Mouse (Mus musculus) lung, postnatal 4 days (tissue): ENCODE measurements at regions not wholly inside any gene's neighbourhood (a gene's known extent, or its start where the extent isn't known, plus 50 kb on each side); places are given as distances from the start of the nearest gene placed in this dataset.

Source experiments
- DNase-seq, 2 experiments: peaks; one replicate each; pipeline ENCODE4 v3.0.0; 2021

DNA sequence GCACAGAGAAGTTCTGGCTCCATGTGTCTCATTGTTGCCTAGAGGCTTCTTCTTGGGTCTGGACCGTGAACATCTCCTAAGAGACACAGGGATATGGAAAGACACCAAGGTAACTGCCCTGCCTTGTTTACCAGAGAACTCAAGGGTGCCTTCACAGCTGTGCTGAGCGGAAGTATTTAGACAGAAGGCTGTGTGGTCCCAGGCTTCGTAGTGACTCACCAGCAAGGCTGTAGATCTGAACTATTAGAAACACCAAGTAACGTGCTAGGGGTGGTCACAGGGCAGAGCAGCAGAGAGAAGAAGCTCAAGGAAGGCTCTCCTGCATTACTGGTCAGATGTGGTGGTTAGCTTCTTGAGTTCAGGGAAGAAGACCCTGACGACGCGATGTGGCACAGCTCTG, 51.6 kb upstream of the Lpp start:
- peak in 1 of 2 experiments; percentile 21 for DNase-seq

DNA sequence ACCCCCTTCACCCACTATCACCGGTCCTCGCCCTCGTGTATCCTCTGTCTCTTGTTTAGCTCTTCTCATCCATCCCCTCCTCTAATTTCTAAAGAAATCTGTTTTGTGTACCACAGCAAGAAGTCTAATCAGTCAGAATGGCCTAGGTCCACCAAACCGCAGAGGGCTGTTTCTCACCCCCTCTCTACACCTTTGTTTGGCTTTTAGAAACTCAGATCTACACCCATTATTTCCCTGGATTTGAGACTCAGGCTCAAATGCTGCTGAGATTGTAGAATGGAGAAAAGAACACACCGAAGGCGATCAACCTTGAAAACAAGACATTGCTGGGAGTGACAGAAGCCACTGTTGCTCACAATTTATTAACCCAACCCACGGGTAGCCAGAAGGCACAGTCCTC, 52.7 kb upstream of the Lpp start:
- no peak for DNase-seq

DNA sequence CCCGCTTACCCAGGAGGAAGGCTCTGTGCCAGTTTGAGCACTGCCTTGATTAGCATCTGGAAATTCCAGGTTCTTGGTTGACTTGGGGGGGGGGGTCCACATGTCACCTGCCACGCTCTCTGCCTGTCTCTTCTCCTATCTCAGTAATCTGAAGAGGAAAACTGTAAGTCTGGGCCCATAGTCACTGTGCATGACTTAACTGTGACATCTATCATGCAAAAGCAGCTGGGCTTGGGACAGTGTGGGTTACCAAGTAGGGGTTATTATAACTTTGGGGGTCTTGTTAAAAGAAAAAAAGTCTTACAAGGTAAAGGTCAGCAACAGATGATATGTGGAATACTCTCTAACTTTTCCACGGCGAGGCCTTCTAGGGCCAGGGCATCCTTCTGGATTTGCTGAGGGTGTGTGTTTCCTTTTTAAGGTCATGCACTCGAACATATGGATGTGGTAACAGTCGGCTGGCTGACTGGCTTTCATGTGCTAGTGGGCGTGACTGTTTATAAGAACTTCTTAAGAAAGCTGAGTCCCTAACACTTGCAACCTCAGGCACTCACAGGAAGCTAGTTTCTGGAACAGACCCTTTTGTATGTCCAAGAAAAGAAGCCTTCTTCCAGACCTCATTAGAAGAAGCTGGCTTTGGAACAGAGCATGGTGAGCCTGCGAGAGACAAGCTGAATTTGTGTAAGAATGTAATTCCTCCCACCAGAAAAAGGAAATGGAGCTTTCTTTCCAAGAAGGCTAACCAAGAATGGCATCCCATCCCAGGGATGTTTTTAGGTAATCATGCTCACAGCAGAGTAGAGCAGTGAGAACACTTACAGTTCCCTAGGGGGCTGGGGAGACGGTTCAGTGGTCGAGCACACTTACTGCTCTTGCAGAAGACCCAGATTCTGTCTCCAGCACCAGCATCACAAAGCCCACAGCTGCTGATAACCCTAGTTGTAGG, 53.7 kb upstream of the Lpp start:
- peak; percentile 53 to 68 for DNase-seq

DNA sequence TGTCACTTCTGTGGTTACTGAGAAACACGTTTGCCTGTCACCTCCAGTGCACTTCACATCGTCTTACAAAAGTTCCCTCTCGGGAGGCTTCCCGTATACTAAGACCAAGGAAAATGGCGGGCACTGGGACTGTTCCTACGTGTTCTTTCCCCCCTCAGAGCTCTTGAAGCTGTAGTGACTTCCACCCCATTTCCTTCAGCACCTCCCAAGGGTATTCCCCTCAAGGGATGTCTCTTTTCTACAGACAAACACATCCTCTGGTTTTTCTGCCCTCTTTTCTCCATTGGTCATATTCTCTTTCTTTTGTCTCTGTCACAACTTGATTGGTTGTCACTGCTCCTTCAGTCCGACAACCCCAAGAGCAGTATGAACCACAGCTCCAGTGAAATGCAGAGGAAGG, 54.9 kb upstream of the Lpp start:
- no peak for DNase-seq

DNA sequence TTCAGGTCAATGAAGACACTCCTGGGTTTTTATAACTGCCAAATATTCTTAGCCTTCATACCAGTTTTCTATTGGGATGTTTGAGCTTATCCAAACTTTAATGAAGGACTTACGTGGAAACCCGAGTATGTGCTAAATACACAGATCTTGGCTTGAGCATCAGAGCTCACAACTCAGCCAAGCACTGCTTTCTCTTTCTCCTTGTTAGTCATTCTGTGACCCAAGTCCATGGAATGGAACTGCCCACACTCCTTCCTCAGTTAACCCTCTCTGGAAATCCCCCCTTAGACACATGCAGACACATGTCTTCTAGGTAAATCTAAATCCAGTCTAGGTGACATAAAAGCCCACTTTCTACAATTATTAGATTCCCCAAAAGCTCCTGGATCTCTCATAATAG, 58.9 kb upstream of the Lpp start:
- no peak for DNase-seq

DNA sequence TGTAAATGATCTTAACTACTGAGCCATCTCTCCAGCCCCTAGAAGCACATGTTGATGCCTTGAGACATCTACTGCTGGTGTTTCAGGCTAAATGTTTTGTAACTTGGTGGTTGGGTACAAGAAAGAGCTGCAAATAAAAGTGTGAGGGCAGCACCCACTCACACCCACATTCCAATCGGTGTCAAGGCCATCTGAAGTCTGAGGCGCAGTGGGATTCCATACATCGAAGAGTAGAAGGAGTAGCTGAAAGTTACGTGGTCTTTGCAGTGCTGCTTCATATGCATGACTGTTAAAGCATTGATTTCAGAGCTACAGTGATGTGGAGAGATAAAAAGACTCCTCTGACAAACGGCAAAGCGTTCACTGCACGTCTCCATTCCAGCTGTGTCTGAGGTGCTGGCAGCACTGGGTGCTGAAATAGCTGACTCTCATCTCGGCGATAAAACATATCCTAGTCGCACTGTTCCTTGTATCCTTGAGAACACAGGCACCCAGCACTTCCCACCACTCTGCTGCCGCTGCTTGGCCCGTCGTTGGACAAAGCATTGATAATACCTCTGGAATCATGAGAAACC, 61.8 kb upstream of the Lpp start:
- DNase-seq: no peak

DNA sequence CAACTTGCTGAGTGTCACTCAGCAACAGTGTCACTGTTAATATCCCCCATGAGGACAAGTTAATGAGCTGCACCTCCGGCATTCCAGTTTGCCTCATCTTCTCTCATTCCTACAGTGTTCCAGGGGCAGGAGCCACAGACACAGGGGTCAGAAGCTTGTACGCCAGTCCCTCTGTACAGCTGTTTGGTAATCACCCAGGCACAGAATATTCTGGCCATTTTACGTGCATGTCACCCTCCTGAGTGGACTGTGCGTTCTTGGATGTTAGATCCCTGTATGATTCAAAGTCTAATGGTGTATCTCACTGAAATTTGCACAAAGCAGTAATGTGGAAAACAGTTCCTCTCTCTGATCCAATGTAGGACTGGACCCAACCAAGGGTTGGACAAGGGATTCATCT, 66.7 kb upstream of the Lpp start:
- DNase-seq: no peak

DNA sequence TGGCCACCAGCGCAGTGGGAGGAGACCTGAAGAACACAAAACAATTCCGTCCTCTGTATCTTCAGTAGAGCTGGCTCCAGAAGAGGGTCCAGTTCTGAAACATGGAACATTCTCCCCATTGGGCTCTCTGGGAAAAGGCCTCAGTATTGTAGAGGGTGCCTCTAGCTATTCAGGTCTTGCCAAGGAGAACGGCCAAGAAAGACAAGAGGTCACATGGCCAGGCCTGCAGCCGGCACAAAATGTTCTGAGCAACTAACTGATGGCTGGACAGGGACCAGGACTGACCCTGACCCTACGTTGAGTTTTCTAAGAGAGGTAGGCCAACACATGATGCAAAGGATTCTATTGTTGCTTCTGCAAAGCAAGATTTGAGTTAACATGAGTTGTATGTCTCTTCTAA, 67.3 kb upstream of the Lpp start:
- DNase-seq: no peak

DNA sequence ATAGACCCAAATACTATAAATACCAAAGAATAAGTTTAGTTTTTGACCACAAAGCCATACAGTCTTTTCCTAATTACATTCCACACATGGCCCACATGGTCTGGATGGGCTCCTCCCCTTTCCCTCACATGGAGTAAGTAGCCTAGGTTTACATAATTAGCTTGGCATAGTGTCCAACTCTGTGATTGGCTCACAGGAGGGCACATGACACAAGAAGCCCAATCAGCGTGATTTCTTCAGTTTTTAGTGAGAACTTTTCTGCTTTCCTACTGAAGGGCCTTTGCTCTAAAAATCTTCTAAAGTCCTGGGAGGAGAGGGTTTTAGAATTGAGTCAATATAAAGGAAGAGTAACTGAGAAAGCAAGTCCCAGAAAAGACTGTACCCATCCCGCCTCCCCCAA, 68.4 kb upstream of the Lpp start:
- DNase-seq: no peak

DNA sequence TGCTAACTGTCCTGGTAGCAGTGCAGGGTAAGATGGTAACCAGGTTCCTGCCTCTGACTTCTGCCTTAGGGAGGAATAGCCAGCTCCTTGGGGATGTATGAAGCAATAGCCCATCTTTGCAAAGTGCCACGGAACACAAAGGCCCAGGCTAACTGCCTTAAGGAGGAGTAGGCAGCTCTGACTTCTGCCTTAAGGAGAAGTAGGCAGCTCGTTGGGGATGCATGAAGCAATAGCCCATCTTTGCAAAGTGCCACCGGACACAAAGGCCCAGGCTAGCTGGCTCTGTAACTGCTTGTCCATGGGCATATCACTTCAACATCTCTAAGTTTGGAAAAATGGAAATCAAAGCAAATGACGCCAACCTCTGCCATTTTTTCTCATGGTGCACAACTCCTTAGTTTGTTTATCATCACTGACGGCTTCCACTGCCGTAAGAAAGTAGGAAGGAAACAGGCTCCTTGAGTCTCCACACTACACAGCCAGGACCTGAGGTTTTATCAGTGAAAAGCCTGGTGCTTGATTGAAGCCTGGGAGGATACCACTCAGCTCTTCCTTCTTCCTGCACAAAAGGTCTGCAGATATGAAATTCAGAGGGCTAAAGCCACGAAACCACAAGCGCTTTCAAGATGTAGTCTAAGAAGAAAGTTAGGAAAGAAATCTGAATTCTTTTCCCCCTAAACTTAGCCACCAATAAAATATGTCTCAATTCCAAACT, 74.4 kb upstream of the Lpp start:
- no peak for DNase-seq

DNA sequence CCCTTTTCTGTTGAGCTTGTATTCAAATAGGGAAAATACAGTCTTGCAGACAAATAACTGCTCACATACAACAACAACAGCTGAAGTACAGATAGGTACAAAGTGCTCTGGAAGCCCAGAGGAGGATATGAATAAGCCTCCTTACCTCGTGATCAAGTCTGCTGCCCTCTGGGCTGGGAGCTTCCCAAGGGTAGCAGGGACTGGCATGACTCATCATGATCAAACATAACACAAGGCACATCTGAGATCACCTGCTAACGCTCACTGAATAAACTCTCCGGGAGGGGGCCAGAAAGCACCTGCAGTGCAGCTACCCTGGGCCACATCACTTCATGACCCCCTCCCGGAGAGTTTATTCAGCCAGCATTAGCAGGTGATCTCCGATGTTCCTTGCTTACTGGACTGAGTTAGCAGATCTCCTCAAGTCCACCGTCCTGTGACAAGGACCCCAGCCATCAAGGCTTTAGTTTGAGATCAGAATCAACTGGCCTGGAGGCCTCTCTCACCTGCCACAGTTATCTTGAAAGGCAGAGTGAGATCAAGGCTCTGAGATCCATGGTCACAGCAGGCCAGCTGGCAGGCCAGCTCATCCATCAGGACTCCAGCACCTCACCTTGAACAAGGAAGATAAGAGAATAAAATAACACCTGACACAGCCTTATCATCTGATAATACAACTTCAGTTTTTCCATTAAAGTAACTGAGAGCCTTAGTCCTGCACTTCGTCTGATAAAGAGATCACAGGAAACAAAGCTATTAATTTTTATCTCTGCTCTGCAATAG, 79.6 kb upstream of the Lpp start:
- no peak for DNase-seq

DNA sequence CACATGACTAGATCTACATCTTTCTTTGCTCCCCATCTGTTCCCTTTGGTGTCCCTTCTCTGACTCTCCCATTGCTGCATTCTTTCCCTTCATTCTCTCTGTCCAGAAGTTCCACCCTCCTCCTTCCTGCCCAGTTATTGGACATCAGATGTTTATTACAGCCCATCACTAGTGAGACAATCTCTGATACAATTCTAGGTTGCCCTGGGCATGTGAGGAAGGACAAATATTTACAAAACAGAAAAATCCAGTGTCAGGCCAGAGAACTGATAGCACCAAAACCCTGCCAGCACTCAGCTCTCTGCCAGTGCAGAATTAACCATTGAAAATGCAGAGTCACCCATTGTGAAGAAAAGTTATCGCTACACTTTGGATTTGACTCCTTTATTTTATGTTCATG, 87.9 kb upstream of the Lpp start:
- no peak for DNase-seq

DNA sequence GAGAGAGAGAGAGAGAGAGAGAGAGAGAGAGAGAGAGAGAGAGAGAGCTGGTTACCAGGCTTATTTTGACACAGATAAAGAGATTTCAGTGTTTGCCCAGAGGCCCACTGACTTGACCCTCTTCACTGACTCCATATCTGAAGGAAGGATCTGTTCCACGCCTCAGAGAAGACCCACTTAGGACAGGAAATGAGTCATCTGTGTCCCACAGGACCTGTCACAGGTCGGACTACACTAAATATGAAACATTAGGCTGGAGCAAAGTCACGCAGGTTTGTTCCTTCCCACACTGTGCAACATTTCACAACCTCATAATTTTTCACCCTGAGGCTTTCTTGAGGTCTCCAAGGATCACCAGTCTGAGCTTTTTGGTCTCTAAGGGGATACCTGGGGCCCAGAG, 96.5 kb upstream of the Lpp start:
- DNase-seq: no peak

DNA sequence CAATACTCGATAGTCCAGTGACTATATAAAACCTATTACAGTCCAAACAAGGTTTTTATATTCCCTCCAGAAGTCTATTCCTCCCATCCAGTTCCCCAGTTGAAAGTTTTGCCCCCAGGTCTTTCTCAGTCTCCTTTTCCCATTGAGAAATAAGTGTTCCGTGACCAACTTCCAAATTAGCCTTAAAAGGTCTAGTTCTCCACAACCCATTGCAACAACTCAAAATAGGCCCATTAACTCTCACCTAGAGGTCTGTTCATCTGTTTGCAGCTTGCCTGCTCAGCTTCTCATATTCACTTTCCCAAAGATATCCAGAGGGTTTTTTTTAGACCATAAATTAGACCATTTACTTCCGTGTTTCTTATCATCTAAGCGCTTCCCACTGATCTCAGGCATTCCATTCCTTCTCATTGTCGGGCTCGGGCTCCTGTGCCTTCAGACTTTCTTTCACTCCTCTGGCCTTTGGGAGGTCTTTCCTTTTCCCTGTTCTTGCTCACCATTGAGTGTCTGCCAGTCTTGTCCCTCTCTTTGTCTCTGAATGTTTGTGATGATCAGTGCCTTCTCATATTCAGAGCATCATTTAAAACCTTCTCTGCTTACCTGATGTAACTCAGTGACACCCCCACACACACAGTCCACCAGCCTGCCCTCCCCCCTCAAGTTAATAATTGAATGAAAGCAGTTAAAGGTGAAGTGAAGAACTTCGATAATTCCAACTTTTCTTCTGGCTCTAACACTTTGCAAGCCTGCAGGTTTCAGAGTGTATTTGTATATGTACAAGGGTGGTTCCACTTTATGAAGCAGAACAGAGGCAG, 97.5 kb upstream of the Lpp start:
- DNase-seq: no peak

DNA sequence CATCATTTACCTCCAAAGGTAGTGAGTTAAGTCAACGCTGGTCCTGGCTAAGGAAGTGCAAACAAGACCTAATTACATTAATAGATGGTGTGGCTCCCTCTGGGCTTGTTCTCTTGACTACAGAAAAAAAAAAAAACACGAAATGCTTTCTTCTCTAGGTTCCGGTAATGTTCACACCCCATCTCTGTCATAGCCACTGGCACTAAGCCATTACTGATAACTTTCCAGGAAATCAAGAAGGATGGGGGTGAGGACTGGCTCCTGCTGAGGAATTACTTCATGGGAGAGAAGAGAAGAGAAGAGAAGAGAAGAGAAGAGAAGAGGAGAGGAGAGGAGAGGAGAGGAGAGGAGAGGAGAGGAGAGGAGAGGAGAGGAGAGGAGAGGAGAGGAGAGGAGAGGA, 109.1 kb upstream of the Lpp start:
- no peak for DNase-seq

DNA sequence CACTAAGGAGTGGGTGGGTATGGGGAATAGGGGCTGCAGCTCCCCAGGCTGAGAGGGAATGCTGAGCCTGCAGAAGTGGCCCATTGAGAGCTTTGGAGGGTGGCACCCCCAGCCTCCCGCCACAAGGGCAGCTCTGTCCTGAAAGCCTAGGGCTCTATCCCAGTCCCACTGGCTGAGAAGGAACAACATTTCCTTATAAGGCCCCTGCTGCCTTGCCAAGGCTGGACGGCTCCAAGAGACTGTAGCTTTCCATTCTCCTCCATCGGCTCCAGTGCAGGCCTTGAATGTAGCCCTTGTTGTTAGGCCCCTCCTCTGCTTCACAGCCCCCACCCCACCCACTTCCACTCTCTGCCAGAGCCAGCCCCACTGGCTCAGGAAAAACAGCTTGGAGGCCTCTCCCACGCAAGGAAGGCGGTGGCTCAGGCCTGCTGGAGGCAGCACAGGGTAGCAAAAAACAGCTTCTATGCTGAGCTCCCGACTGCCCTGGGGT, 111.1 kb upstream of the Lpp start:
- peak; percentile 83 to 93 for DNase-seq

DNA sequence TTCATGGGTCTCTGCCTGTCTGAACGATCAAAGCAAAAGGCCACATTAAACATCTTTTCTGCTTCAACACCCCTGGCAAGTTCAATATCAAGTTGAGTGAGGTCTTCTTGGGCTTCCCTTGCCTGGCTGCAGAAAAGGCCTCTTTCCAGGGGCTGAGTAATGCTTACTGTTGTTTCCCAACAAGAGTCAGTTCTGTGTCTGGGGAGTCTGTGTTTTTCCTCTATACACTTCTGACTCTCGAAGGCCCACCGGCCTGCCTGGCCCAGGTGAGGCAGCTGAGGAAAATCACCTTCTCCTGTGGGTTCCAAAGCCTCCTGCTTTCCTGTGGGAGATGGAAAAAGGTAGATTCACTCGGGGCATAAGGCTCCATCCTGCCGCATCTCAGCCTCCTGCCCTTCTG, 111.7 kb upstream of the Lpp start:
- no peak for DNase-seq

DNA sequence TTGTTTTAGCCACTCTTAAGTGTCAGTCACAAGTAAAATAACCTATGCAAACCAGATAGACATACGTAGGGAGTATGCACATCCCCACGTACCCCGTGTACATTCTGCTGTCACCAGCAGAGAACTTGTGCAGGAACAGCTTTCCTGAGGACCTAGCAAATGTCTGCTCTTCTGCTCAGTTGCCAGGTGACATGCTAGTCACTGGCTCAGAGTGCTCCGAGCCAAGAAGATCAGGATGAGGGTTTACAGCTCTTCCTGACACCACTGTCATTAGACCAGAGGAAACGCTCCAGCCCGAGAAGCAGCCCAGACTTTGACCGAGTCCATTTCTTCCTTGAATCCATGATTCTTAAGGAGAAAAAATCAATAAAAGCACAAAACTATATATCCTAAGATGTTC, 115.5 kb upstream of the Lpp start:
- DNase-seq: no peak

DNA sequence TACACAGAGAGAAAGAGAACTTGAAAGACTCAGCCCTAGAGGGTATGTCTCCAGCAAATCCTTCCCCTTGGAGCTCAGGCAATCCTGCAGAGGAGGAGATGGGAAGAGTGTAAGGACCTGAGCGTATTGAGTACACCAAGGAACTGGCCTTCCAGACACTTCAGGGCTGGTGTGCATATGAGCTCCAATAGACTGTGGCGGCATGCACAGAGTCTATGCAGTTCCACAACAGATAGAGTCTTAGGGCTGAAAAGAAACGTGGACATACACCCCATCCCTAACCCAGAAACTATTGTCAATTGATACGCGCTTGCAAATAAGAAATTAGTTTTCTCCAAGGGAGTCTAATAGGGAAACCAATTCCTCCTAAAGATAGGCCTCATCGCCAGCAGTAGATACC, 130.6 kb upstream of the Lpp start:
- no peak for DNase-seq

DNA sequence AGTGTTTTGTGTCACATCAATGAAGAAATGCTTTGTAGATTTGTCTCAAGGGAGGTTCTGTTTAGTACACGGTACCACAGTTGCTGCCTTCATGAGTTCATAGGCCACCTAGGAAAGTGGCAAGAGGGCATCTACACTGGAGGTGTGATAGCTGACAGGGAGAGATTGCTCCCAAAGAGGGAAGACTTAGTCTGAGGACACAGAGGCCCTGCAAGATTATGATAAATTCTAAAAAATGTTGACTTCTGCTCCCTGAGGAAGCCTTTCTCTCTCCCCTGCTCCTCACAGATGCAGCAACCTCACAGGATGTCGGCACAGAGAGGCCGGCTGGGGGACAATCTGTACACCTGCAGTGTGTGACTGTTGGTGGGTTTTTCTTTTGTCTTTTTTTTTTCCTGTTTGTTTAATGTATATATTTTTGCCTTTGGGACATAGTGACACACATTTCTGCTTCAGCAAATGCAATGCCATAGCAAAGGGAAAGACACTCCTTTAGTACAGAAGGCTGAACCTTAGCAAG, 133.5 kb upstream of the Lpp start:
- no peak for DNase-seq

DNA sequence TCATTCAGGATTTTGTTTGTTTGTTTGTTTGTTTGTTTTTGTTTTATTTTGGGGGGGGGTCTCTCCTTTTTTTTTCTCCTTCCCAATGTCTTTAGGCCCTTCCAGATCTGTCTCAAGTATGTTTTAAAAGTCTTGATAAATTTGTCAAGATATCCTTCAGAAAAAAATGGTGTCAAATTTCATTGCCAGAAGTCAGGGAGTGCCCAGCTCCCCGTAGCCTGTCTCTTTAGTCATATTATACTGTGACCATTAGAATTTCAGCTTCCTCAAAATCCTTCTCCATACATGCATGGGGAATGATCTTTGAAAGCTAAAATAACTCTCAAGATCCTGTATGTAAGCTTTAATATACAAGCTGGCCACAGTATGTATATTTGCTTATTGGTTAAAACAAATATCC, 134.3 kb upstream of the Lpp start:
- DNase-seq: no peak

DNA sequence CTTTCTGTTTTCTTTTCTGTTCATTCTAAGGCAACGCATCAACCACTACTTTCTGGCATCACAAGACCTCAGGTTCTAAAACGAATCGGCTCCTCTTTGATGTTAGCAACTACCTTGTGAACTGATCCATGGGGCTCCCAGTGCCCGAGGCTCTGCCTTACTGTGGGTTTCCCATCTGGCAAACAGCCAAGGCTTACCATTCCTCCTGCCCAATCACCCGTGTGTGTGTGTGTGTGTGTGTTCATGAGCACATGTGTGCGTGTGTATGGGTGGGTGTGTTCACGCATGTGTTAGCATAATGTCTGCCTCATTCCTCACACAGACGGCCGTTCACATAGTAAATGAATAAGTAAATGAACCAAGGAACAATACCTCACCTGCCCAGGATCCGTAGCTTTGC, 138.3 kb upstream of the Lpp start:
- no peak for DNase-seq
